Mouse (Mus musculus) cerebellum, adult 2 months (tissue): Measurements from ENCODE around the gene Chd3. TPM values are rescaled to one million over a fixed set of nuclear protein-coding genes. Genes with fewer than 3 reads are reported as not detected.
A peak's percentile ranks its signal among the peaks of the same experiment; 100 is the strongest.

ENCODE experiments used
- DNase-seq, 2 experiments: peaks; one replicate each; pipeline ENCODE4 v3.0.0; 2021
- H3K27ac ChIP-seq: fragments of 200-500 bp; 2 replicates; pipeline ENCODE4 v1.5.1; 2012; ENCODE audit warnings: low read length, control low read depth, inconsistent platforms; ENCODE audit not compliant: insufficient read depth
- H3K27me3 ChIP-seq: fragments of 200-500 bp; 2 replicates; pipeline ENCODE4 v1.6.1; 2012; ENCODE audit warnings: inconsistent platforms, mild to moderate bottlenecking, low read length, moderate library complexity; ENCODE audit not compliant: control insufficient read depth, insufficient read depth
- H3K4me1 ChIP-seq: fragments of 200-500 bp; 2 replicates; pipeline ENCODE4 v1.6.1; 2011; ENCODE audit warnings: low read length; ENCODE audit not compliant: control insufficient read depth, insufficient read depth
- H3K4me3 ChIP-seq: fragments of 200-500 bp; replicated peaks from 2 replicates; pipeline ENCODE3; 2011; ENCODE audit warnings: mild to moderate bottlenecking, low read depth, low read length, control low read depth; ENCODE audit not compliant: insufficient read depth
- CTCF ChIP-seq: fragments of 200-500 bp; IDR thresholded peaks from 2 replicates; pipeline ENCODE4 v1.5.1; 2011; ENCODE audit warnings: low read depth, mild to moderate bottlenecking, control low read depth, low read length, moderate library complexity, borderline replicate concordance; ENCODE audit not compliant: insufficient read depth
- POLR2A ChIP-seq: fragments of 200-500 bp; IDR thresholded peaks from 2 replicates; pipeline ENCODE4 v1.6.1; 2011; ENCODE audit warnings: low read length, control low read depth, borderline replicate concordance; ENCODE audit not compliant: insufficient read depth
- WGBS: fragments of 180-500 bp; shearing (Covaris S2); methylation state at CpG from one replicate; pipeline ENCODE4 v1.1.7; 2018; 5-methylcytosine and 5-hydroxymethylcytosine counted together
- polyA plus RNA-seq: library from polyadenylated mRNA; depleted of rRNA; stranded (reverse); fragments of >200 nt; gene quantifications from 2 replicates; pipeline ENCODE4 v1.2.3, GENCODE M21; 2012

The Chd3 gene
- polyA plus RNA-seq, 1 experiment, result 111 TPM

GRCm38 (mm10) chr11:69362479-69362878 is 6.7 kb downstream of the Chd3 start:
- DNase-seq, result no peak
- 92% methylated on average over 2 of the region's 2 CpGs for WGBS
- no peaks in the 10 kb centered on the region for H3K27me3 ChIP-seq
- TF ChIP-seq POLR2A (no peak), CTCF (no peak)
- H3K4me1 ChIP-seq, result peaks cover 19% of the 10 kb centered on the region
- H3K27ac ChIP-seq, result no peak overlapping the region
- no peak overlapping the region for H3K4me3 ChIP-seq

DNA sequence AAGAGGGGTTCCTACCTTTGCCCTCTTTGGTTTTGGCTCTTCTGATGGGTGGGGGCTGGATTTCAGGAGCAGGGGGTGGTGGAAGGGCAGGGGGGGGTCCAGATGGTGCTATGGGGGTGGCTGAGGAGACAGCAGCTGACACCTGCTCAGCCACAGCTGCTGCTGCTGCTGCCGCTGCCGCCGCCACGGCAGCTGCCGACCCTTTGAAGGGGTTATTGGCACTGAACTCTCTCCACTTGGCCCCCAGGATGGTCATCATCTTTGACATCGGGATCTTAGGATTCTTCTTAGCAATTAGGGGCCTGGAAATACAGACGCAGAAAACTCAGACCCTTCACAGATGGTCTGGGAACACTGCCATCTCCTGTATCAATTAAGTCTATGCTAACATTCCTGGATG is 7.2 kb downstream of the Chd3 start:
- no peak overlapping the region for H3K27ac ChIP-seq
- TF ChIP-seq POLR2A, result no peak
- TF ChIP-seq CTCF, result no peak
- no peaks in the 10 kb centered on the region for H3K27me3 ChIP-seq
- no peak for DNase-seq
- 46% methylated on average over 7 of the region's 7 CpGs for WGBS
- H3K4me3 ChIP-seq, result no peak overlapping the region
- peaks cover 19% of the 10 kb centered on the region for H3K4me1 ChIP-seq

DNA sequence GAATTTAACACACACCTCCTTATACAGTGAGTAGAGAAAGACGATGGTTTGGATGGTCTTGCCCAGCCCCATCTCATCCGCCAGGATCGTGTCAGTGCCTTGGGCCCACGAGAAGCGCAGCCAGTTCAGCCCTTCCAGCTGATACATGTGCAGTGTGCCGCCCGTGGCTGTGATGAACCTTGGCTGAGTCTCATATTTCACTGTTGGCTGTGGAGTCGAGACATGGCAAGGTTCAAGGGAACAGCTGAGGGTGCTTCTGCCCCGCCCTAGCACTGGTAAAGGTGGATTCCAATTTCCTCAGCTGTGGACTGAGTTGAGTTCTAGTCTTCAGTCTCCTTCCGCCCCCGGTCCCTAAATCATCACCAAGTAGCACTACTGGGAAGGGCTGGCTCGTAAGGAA is 11.5 kb downstream of the Chd3 start:
- TF ChIP-seq POLR2A, result no peak
- no peak for TF ChIP-seq CTCF
- no peak overlapping the region for H3K27ac ChIP-seq
- WGBS, result 74% methylated on average over 12 of the region's 12 CpGs
- H3K4me1 ChIP-seq, result no peaks in the 10 kb centered on the region
- H3K27me3 ChIP-seq, result no peaks in the 10 kb centered on the region
- H3K4me3 ChIP-seq, result no peak overlapping the region
- no peak for DNase-seq

DNA sequence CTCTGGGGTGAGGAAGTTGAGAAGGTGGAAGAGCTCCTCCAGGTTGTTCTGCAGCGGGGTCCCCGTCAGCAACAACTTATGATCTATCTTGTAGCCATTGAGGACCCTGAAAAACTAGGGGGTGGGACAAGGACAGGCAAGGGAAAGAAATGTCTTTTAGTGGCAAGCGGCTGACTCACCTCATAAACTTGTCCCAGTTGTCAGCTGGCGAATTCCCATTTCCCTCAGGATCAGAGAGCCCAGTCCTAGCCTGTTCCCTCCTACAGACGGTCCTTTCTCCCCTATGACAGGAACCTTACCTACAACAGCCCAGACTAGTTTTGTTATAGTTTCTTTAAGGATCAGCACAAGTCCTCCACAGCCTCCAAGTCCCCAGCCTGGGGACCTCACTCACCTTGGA is 12.7 kb downstream of the Chd3 start:
- WGBS, result 94% methylated on average over 5 of the region's 5 CpGs
- H3K27ac ChIP-seq, result no peak overlapping the region
- H3K27me3 ChIP-seq, result no peaks in the 10 kb centered on the region
- no peak overlapping the region for H3K4me3 ChIP-seq
- no peak for DNase-seq
- H3K4me1 ChIP-seq, result no peaks in the 10 kb centered on the region
- no peak for TF ChIP-seq POLR2A
- no peak for TF ChIP-seq CTCF

GRCm38 (mm10) chr11:69346441-69346840 is 22.8 kb downstream of the Chd3 start:
- Histone ChIP-seq H3K27ac (no peak overlapping the region), H3K4me1 (no peaks in the 10 kb centered on the region; the same call in 1 of the 2 replicates), H3K4me3 (no peak overlapping the region), H3K27me3 (no peaks in the 10 kb centered on the region)
- TF ChIP-seq CTCF, result no peak
- no peak for DNase-seq
- WGBS, result 87% methylated on average over 24 of the region's 26 CpGs

DNA sequence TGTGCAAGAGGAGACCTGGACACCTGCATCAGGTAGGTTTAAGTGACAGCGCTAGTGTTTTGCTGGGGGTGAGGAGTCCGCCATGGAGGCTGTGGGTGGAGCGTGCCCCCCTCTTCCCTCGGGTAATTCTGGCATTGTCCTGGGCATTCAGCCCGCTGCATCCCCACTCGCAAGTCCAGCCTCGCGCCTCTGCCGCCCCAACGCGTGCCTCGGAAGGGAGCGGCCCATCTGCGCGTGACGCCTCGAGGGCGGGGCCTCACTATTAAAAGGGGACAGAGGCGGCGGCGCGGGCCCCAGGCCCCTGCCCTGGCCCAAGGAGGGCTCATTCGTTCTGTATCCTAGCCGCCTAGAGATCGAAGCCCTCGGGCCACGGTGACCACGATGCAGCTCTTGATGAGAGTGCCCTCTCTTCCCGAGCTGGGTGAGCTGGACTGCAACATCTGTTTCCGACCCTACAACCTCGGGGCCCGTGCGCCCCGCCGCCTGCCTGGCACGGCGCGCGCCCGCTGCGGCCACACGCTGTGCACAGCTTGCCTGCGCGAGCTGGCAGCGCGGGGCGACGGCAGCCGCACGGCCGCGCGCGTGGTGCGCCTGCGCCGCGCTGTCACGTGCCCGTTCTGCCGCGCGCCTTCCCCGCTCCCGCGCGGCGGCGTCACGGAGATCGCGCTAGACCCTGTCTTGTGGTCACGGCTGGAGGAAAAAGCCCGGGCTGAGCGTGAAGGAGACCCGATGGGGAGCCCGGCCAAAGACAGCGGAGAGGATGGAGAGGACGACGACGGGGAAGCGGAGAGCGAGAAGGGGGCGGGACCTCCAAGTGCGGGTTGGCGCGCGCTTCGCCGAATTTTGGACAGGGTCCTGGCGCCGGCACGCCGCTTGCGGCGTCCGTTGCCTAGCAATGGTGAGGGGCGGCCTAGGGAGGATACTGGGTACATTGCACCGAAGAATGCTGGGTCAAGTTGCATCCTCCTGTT is 28.8 kb downstream of the Chd3 start, which contains the start of gene Rnf227:
Gene Rnf227, plus strand, starts transcription at position 301 of the 971 bp plus-strand sequence.
- Histone ChIP-seq H3K4me3 (peak within 1 kb of the TSS; percentile 63), H3K27ac (peak within 1 kb of the TSS; percentile 89), H3K4me1 (peaks cover 2% of the 10 kb centered on the region; the same call in 1 of the 2 replicates), H3K27me3 (no peaks in the 10 kb centered on the region)
- DNase-seq, result peak; percentile 79 to 84
- TF ChIP-seq CTCF, result no peak
- TF ChIP-seq POLR2A, result peak; percentile 86
- 1% methylated on average over 99 of the region's 99 CpGs for WGBS

DNA sequence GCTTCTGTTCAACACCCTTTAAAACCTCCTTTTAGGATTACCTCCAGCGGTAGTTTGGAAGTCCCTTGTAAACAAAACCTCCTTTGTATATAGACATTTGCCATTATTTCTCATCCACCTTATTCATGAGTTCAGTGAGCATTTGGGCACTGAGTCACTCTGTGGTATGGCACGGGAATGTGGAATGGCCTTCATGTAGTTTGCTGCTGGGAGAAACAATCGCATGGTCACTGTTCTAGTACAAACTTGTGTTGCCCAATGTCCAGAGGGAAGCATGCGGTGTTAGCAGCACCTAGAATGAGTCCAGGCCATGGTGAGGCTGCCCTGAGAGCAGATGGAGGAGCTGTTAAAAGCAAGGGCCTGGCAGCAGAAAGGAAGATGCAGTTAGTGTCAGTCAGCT is 34.4 kb downstream of the Chd3 start:
- H3K4me3 ChIP-seq, result no peak overlapping the region

DNA sequence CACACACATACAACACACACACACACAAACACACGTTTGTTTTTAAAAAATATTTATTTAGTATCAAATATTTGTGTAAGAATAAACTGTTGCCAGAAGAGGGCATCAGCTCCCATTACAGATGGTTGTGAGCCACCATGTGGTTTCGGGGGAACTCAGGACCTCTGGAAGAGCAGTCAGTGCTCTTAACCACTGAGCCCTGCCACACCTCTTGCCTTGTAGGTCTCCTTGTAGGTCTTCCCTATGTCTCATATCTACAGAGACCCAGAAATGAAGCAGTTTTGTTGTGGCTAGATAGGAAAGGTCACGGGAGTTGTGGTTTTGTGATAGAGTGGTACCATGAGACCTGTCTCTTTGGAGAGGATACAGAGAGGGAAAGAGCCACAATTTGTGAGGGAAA is 35.3 kb downstream of the Chd3 start:
- TF ChIP-seq POLR2A, result no peak
- no peak for TF ChIP-seq CTCF
- Histone ChIP-seq H3K4me1 (peaks cover 5% of the 10 kb centered on the region; the same call in 1 of the 2 replicates), H3K27ac (no peak overlapping the region), H3K4me3 (no peak overlapping the region), H3K27me3 (no peaks in the 10 kb centered on the region)
- no peak for DNase-seq
- 62% methylated on average over 3 of the region's 3 CpGs for WGBS

More for the DNA sequence above, 34.4 kb downstream of the Chd3 start:
- 81% methylated on average over 4 of the region's 4 CpGs for WGBS
- no peak overlapping the region for H3K27ac ChIP-seq
- H3K4me1 ChIP-seq, result peaks cover 5% of the 10 kb centered on the region; the same call in 1 of the 2 replicates
- TF ChIP-seq POLR2A, result no peak
- H3K27me3 ChIP-seq, result no peaks in the 10 kb centered on the region
- DNase-seq, result no peak
